Mouse (Mus musculus): ENCODE measurements around the gene Golga7b. TPM values are rescaled to one million over a fixed set of nuclear protein-coding genes. Genes with fewer than 3 reads are reported as not detected.

Golga7b gene
- total RNA-seq, 2 experiments from 2014 or later, result 0.99 to 2.3 TPM

DNA sequence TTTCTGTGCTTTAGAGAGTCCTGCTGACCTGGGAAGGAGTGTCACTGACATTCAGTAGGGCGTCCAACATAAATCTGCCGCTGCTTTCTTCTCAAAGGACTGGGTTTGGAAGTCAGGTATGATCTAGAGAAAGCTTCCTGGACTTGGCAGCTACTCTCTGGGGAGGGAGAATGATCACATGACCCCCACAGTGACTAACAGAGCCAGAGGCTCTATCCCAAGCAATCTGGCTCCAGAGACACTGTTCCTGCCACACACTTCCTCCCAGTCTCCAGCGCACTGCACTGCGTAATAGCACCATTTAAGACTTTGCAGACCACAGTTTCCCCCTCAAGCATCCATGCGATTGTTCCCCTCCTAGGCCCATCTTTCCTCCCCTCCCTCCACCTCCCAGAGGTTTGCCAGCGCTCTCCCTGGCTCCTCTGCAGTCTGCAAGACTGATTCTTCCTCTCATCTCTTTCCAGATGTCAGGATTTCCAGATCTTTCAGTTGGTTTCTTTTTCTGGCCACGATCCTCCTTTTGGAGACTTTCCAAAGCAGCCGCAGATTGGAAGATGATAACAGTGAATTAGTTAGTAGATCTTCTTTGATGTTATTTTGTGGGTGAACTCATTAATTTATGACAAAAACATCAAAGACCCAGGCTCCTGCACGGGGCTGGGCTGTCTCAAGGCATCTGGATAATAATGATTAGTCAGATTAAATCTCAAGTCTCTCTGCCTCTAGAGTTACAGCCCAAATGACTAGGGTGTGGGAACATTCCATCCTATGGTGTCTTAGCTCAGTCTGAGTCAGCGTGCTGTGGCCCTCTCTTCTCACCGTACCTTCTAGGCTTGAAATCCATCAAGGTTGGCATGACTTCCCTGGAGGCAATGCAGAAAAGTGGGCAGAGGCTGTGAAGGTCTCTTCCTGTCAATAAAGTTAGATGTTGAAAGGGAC lies 2.9 kb downstream of the Golga7b start:
- DNase-seq, result no peak

DNA sequence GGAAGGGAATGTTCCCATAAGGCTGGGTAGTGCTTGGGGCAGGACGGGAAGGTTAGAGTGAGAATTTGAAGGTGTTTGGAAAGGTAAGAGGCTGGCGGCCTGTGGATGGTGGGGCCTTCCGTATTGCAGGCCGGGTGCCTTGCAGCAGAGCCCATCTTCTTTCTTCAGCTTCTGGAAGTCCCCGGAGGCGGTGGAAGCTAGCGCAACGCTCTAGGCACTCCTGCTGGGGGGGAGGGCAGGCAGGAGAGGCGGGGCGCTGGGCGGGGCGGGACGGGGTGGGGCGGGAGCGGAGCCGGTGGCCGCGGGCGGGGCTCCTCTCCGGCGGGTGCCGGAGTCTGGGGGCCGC lies 8.0 kb downstream of the Golga7b start:
- DNase-seq, result no peak

DNA sequence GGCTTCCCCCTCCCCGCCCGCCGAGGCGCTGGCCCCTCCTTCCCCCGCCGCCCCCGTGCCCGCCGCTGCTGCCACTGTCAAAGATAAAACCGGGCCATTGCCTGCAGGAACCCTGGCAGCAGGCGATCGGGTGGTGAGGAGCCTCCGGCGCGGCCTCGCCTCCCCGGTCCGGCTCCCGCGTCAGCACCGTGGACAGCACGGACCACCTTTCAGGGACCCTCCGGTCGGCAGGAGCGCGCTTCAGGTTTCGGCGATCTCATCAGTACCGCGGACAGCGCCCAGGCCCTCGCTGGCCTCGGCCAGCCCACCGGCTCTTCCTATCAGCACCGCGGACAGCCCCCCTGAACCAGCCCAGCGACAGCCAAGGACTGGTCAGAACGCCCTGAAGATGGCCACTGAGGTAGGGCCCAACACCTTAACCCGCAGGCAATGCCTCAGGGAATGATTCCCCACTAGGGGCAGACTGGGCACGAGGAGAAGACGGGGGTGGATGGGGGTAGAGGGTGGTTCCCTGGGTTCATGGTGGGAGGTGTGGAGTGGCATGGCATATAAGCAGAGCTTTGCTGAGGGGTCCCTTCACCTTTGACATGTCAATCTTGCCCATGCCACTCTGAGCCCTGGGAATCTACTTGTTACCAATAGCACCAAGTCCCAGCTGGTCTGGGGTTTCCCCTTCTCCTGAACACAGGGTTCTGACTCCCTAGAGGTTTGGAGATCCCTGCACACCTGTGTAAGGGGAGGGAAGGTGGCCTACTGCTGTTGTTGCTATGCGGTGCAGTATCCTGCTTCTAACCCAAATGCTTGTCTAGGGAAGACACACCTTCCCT lies 8.6 kb downstream of the Golga7b start:
- peak; percentile 92 for DNase-seq

DNA sequence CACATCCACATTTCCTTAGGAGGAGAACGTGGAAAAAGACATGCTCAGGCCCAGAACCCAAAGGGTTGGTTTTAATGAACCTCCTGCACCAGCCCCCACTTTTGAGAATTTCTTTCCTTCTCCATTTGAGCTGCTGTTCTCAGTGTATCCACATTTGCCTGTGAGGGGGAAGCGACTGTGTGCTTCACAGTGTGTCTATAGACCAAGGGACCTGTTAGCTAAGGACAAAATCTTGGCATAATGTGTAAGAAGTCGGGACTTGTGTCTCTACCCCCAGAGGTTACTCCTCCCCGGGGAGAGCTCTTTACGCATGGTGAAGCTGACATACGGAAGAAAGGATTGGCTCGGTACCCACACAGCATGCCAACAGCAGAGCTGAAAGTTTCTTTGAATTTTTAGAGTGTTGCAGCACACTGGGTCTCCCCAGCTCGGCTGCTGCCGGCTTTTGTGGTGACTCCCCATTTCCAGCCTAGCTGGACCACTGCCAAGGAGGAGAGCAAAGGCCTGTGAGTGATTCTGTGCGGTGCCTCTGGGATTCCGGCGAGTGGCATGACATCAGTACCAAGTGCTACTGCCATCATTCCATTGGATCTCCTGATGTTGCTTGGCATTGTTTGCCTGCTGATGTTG lies 9.4 kb downstream of the Golga7b start:
- DNase-seq, result no peak

DNA sequence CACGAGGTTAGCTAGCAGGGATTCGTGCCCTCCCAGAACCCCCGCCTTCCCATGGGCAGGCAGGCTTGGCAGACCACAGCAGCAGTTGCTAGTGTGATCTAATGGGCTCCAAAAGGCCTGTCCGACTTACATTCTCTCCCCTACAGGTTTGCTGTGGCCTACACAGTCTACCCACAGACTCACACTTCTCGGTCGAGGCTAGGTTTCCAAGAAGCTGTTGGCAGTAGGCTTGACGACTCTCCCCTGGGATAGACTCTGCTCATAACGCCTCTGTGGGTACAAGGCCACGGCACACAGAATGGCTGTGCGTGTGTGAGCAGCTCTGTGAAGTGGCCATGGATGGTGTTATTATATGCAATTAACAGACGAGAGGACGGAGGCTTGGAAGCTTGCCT lies 9.9 kb downstream of the Golga7b start:
- no peak for DNase-seq

DNA sequence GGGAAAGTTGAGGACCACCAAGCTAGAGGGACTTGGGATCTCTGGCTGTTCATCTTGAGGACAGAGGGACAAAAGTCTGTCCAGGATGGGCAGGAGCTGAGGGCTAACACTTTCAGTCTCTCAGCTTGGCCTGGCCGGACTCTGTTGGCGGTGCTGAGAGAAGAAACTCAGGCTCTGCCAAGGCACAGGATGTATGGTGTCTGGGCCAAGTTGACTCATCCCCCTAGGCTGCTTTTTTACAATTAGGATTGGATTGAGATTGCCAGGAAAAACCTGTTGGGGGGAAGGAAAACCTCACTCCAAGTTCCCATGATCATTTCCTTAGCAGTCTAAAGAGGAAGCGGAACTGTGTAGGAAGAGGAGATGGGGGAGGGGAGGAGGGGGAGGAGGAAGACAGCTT lies 10.7 kb downstream of the Golga7b start:
- no peak for DNase-seq

DNA sequence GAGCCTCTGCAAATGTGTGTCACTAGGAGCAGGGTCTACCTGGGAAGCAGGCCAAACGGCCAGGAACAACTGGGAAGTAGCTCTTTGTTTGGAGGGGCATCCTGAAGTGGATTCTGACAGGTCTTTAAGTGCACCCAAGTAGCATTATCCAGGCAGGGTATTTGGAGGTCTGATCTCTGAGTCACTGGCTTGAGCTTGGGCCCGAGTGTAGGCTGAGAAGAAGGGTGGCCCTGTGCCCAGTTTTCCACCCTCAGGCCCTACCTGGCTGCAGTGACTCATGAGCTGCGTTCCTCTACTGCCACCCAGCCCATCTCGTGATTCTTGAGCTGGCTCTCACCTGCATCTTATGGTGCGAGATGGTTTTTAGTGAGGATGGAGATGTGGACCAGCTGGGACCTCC lies 11.2 kb downstream of the Golga7b start:
- DNase-seq, result no peak

DNA sequence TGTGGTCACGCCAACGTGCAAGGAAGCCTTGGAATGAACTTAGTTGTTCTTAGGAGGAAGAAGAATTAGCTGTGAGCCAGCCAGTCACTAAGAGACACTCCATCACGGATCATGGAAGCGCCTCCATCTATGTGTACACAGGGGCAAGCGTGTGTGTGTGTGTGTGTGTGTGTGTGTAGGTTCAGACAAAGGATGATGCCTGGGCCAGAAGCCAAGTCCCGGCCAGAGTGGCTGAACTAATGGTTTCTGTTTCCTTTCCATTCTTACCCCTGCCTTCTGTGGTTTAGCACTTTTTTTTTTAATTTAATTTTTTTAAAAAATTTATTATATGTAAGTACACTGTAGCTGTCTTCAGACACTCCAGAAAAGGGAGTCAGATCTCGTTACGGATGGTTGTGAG lies 13.1 kb downstream of the Golga7b start:
- no peak for DNase-seq

DNA sequence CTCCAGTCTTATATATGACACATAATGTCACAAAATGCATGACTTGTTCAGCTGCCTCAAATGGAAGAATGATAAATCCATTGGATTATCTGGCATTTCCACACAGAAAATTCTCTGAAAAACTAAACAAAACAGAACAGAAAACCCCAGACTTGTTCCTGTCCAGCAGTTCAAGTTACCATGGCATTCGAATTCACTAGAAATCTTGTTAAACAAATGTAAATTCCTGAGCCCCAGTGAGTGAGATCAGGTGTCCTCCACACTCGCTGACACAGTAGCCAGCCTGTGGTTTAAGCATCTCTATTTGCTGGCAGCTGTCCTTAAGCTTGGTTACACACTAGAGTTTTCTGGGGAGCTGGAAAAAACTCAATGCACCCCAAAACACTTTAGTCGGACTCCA lies 16.1 kb downstream of the Golga7b start:
- no peak for DNase-seq

DNA sequence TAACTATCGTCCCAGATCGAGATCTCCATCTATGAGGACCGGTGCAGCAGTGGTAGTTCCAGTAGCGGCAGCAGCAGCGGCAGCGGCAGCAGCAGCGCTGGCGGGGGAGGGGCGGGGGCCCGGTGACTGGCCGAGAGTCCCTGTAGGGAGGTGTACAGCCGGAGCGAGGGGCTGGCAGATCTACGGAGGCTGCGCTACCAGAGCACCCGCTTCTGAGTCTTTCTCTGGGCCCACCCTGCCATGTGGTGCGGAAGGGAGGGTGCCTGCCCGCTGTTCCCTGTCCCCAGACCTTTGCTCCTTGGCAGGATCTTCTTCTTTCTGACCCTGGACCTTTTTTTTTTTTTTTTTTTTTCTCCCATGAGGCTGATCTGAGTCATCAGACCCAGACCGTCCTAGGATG lies 21.0 kb downstream of the Golga7b start:
- DNase-seq, result peak; percentile 75

DNA sequence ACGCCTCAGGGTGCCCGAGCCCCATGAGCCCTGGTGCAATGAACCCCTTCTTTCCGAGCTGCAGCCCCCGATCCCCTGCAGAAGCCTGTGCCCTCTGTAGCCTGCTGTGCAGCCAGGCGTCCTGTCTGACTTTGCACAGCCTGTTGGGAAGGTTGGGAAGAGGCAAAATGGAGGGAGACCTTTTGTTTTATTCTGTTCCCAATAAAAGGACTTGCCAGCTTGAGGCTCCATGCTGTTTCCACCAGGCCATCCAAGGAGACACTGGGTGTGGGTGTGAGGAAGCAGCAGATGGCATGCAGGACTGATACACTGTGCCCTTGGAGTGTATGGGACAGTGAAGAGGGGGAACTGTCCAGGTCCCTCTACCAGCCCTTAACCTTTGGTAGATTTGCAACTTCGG lies 22.7 kb downstream of the Golga7b start:
- DNase-seq, result no peak

DNA sequence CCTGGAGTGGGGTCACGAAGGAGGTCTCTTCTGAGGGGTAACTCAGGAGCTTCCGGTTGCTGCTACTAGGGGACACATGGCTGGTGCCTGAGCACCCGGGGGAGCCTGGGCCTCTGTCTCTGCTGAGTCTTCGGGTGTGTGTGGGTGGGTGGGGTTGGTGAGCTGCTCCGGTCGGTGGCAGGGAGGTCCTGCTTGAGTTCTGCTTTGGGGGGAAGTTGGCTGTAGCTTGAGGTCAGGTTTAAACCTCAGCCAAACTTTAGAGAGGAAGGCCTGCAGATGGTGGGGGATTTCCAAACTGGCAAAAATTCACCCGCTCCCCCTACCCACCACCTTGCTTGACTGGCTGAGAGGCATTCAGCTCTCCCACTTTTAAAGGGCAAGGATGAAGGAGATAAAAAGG lies 23.8 kb downstream of the Golga7b start:
- no peak for DNase-seq

DNA sequence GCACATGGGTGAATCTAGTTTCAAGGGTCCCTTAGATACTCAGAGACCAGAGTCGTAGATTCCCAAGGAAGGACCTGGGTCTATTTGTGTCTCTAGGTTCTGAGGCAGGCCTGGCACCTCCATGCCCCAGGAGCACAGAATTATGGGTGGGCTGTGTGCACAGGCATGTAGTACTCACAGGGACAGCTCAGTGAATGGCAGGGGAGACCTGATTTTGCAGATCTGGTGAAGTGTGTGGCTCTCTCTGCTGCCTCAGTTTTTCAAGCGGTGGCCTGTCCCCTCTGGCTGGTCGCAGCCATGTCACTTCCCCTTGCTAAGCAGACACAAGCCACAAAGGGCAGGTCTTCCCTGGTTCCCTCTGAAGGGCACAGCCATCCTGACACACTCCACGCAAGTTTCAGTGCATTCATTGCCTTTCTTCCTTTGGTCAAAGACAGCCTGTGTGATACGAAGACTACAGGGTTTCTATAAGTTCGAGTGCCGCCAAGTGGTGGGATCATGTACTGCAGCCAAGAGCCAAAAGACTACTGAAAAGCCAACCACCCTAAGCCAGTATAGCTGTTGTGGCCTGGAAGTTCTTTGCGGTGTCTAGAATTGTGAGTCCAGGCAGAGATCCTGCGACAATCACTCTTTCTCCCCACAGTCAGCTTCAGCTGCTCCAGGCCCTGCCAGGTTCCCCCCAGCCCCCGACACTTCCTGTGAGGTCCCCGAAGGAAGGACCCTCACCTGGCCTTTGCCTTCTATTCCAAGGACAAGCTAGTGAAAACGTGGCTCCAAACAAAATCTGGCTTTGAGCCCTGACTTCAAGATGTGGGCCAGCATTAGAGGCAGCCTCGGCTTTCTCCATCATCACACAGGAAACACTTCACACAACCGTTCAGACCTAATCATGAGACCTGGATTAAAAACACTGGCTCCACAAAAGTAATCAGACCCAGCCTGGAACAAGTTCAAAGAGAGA lies 24.9 kb downstream of the Golga7b start:
- peak; percentile 89 for DNase-seq

DNA sequence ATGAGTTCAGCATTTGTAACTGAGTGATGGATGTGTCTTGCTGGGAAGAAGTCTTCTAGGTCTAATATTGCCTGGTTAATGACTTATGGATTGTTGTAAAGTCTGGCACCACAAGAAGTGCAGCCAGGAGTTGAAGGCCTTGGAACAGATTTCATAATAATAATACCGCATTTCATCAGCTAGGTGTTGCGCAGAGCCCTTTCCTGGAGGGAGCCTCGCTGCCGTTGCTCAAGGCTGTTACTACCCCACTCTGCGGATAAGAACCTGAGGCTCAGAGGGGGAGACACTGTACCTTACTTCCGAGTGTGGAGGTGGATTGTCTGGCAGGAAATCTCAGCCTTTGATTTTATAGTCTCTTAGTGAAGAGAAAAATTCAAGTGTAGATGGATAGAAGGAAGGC lies 29.9 kb downstream of the Golga7b start:
- DNase-seq, result no peak

DNA sequence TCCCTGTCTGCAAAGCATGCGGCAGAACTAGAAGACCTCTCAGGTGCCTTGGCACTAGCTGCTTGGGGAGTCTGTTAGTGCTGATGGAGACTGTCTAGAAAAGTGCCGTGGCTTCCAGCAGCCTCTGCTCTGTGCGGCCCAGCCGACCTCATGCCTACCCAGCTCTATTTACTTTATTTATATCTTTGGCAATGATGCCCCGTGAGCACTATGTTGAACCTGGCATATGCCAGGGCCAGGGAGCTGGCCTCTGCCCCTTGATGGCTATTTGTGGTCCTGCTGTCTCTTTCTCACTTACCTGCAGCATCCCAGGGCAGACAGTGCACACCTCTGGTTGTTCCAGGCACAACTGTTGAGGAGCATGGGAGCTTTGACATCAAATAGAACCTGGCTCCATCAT lies 31.1 kb downstream of the Golga7b start:
- DNase-seq, result no peak

DNA sequence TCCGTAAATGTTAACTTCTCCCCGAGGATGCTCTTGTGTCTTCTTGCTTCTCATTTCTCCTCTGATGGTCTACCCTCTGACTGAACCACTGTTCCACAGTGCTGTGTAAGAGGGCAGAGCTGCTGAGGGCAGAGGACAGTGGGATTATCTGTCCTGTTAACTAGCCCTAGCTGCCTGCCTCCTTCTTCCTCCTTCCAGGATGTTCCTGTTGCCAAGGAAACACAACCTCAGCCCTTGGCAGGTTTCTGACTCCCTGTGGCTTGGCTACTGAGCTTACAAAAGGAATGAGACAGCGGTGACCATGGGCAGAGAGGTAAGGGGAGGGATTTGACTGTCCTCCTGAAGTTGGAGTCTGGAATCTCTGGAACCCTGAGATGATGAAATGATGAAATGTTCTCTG lies 32.2 kb downstream of the Golga7b start:
- DNase-seq, result no peak

DNA sequence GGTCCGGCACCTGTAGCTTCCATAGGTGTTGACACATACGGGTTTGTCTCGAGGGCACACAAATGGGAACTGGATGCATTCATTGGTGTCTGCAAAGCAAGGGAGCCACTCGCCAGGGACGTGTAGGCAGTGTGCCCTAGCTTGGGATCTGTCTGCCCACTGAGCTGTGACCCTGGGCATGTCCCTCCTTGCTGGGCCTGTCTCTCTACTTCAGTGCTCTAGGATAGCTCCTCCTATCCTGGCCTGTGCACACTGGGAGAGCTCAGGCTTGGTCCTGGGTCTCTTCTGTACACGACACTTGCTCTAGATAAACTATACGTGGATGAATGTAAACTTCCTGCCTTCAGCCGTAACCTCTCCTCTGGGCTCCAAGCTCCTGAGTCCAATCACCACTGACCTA lies 36.8 kb downstream of the Golga7b start:
- DNase-seq, result no peak

DNA sequence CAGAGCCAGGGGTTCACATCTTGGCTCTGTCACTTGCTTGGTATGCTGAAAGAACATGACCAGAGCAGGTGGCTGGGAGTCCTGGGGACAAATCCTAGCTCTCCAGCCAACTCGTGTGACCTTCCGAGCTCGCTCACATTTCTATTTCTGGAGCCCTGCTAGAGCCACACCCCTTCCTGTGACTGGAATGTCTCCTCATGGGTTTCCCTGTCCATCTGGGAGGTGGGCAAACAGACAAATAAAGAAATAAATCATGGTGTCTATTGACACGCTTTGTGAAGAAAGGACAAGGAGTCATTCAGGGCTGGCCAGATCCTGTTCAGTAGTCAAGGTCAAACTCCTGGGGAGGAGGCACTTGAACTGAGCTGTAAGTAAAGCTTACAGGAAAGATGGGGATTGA lies 41.0 kb downstream of the Golga7b start:
- DNase-seq, result no peak

DNA sequence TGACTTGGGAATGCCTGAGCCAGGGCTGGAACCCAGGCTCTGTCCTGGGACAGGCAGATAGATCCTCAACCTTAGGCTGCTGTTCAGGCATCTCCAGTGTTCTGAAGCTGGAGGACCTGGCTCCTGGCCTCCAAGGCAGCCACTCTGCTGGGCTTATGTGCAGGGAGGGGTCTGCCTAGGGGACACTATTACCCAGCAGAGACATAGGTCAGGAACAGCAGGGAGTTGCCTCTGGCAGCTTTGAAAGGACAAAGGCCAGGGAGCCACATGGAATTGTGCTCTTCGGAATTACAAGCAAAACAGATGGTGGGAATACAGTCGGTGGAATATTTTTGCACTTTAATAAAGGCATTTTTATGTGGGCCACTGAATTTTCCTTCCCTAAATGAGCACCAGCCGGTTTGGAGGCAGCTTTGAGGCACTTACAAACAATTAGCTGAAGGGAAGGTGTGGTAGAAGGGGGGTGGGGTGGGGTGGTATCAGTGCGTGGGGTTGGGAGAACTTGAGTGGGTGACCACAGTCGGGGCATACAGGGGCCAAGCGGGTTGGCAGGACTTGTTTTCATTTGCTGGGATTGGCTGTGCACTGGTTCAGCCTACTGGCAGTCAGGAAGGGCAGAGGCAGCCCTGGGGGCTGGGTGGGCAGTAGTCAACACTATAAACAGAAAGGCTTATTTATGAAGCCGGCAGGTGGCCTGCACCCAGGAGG lies 43.7 kb downstream of the Golga7b start:
- DNase-seq, result no peak

DNA sequence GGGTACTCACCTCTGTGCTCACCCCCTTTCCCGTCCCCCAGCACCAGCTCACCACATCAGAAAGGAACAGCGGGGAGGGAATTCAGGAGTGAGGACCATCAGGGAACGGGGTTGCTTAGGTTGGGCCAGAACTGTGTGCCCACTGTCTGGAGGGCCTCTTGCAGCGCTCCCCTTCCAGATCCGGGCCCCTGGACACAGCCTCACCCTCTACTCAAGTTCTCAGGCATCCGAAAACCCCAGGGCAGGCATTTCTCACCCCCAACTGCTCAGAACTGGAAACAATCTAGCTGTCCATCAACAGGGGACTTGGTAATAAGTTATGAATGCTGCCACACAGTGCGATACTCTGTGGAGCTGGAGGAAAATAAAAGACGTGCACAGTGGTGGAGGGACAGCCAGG lies 44.7 kb downstream of the Golga7b start:
- DNase-seq, result no peak

DNA sequence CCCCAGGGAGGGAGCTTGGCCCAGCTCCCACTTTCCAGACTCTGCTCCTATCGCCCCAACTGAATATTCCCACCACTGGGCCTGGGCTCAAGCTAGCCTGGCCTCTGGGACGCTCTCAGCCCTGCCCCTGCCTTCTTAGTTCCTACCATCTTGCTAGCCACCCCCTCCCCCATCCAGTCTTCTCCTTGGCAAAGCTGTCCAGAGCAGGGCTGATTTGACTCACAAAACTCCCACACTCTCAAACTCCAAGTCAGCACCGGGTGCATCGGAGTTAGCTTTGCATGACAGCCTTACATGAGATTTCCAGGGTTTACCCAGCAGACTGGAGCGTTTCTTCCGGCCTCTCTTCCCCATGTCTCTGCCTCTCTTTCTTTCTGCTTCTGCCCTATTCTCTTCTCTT lies 45.8 kb downstream of the Golga7b start:
- no peak for DNase-seq
